Mouse (Mus musculus) heart, embryonic 10.5 days (tissue): ENCODE results near the gene Snhg11. TPM values are rescaled to one million over a fixed set of nuclear protein-coding genes. Genes with fewer than 3 reads are reported as not detected.
"Not testable (repeated sequence)": the region's sequence is repeated elsewhere in the genome, so short reads cannot be mapped to it uniquely, and the experiment has no call there.

ENCODE experiments used
- DNase-seq: peaks from one replicate; pipeline ENCODE4 v3.0.0-alpha.2; 2017; ENCODE audit warnings: low spot score
- H3K27ac ChIP-seq: fragments of 300-500 bp; sonication (generic); 2 replicates; pipeline ENCODE4 v1.5.1; 2016; ENCODE audit warnings: mild to moderate bottlenecking
- H3K27me3 ChIP-seq: fragments of 300-500 bp; sonication (generic); 2 replicates; pipeline ENCODE4 v1.6.1; 2016; ENCODE audit warnings: mild to moderate bottlenecking; ENCODE audit not compliant: poor library complexity, insufficient read depth, severe bottlenecking
- H3K36me3 ChIP-seq: fragments of 300-500 bp; sonication (generic); 2 replicates; pipeline ENCODE4 v1.6.1; 2016; ENCODE audit warnings: mild to moderate bottlenecking, moderate library complexity
- H3K4me1 ChIP-seq: fragments of 300-500 bp; sonication (generic); 2 replicates; pipeline ENCODE4 v1.6.1; 2016; ENCODE audit warnings: mild to moderate bottlenecking
- H3K4me3 ChIP-seq: fragments of 300-500 bp; sonication (generic); 2 replicates; pipeline ENCODE4 v1.5.1; 2016; ENCODE audit warnings: mild to moderate bottlenecking, moderate library complexity
- H3K9me3 ChIP-seq: fragments of 300-500 bp; sonication (generic); 2 replicates; pipeline ENCODE4 v1.6.1; 2016; ENCODE audit warnings: mild to moderate bottlenecking, moderate library complexity
- WGBS: fragments of 180-500 bp; shearing (Covaris S2); methylation state at CpG from one replicate; pipeline ENCODE4 v1.1.7; 2016; 5-methylcytosine and 5-hydroxymethylcytosine counted together
- polyA plus RNA-seq: library from polyadenylated mRNA; unstranded; fragments of >200 nt; fragmentation: Nextera tagmentation; extraction: Ambion mirVana; gene quantifications from 2 replicates; pipeline ENCODE4 v1.2.1, GENCODE M21; 2016

The Snhg11 gene
- polyA plus RNA-seq, 1 experiment from 2014 or later = 6.7 TPM

- no peaks in the 10 kb centered on the region for H3K9me3 ChIP-seq
- DNase-seq = no peak
- 25% methylated on average over 12 of the region's 12 CpGs for WGBS
- no peak overlapping the region for H3K27ac ChIP-seq
- peaks cover 55% of the 10 kb centered on the region for H3K27me3 ChIP-seq
- H3K4me1 ChIP-seq = peaks cover 10% of the 10 kb centered on the region; the same call in 1 of the 2 replicates
- no peaks in the 10 kb centered on the region for H3K36me3 ChIP-seq
- H3K4me3 ChIP-seq = peak overlapping the region; percentile 59
Observed at GRCm38 (mm10) chr2:158376123-158376687, 767 bp downstream of the Snhg11 start.

GRCm38 (mm10) chr2:158376798-158377197, 1.4 kb downstream of the Snhg11 start:
- H3K27me3 ChIP-seq = peaks cover 55% of the 10 kb centered on the region
- no peaks in the 10 kb centered on the region for H3K9me3 ChIP-seq
- H3K27ac ChIP-seq = no peak overlapping the region
- no peak overlapping the region for H3K4me3 ChIP-seq
- H3K4me1 ChIP-seq = peaks cover 10% of the 10 kb centered on the region; the same call in 1 of the 2 replicates
- DNase-seq = no peak
- WGBS = 66% methylated on average over 7 of the region's 7 CpGs
- no peaks in the 10 kb centered on the region for H3K36me3 ChIP-seq

- peaks cover 53% of the 10 kb centered on the region for H3K27me3 ChIP-seq
- no peak for DNase-seq
Observed at GRCm38 (mm10) chr2:158377811-158378210, 2.4 kb downstream of the Snhg11 start.

GRCm38 (mm10) chr2:158379354-158380078, 4.1 kb downstream of the Snhg11 start:
- Histone ChIP-seq H3K27me3 (peaks cover 36% of the 10 kb centered on the region), H3K4me3 (no peak overlapping the region), H3K36me3 (no peaks in the 10 kb centered on the region), H3K27ac (no peak overlapping the region), H3K4me1 (peaks cover 10% of the 10 kb centered on the region; the same call in 1 of the 2 replicates), H3K9me3 (no peaks in the 10 kb centered on the region)
- DNase-seq = no peak
- WGBS = 47% methylated on average over 13 of the region's 13 CpGs

More at GRCm38 (mm10) chr2:158377811-158378210, 2.4 kb downstream of the Snhg11 start:
- H3K9me3 ChIP-seq = no peaks in the 10 kb centered on the region
- no peak overlapping the region for H3K4me3 ChIP-seq
- peaks cover 10% of the 10 kb centered on the region; the same call in 1 of the 2 replicates for H3K4me1 ChIP-seq
- H3K36me3 ChIP-seq = no peaks in the 10 kb centered on the region
- no peak overlapping the region for H3K27ac ChIP-seq
- 83% methylated on average over 1 of the region's 1 CpGs for WGBS

- Histone ChIP-seq H3K4me1 (peaks cover 3% of the 10 kb centered on the region; the same call in 1 of the 2 replicates), H3K4me3 (no peak overlapping the region), H3K36me3 (no peaks in the 10 kb centered on the region), H3K9me3 (no peaks in the 10 kb centered on the region), H3K27ac (no peak overlapping the region), H3K27me3 (no peaks in the 10 kb centered on the region)
- 36% methylated on average over 8 of the region's 8 CpGs for WGBS
- peak; percentile 65 for DNase-seq
Observed at GRCm38 (mm10) chr2:158386072-158386471, 10.6 kb downstream of the Snhg11 start.

GRCm38 (mm10) chr2:158389421-158389820, 14.0 kb downstream of the Snhg11 start:
- Histone ChIP-seq H3K27me3 (no peaks in the 10 kb centered on the region), H3K27ac (no peak overlapping the region), H3K36me3 (no peaks in the 10 kb centered on the region), H3K4me3 (no peak overlapping the region), H3K4me1 (peaks cover 3% of the 10 kb centered on the region; the same call in 1 of the 2 replicates), H3K9me3 (no peaks in the 10 kb centered on the region)
- WGBS = 86% methylated on average over 7 of the region's 7 CpGs
- peak; percentile 55 for DNase-seq

- H3K4me1 ChIP-seq = no peaks in the 10 kb centered on the region
- no peaks in the 10 kb centered on the region for H3K36me3 ChIP-seq
- no peak overlapping the region for H3K4me3 ChIP-seq
- no peaks in the 10 kb centered on the region for H3K27me3 ChIP-seq
- no peaks in the 10 kb centered on the region for H3K9me3 ChIP-seq
- no peak overlapping the region for H3K27ac ChIP-seq
- no peak for DNase-seq
- WGBS = 78% methylated on average over 6 of the region's 6 CpGs
Observed at GRCm38 (mm10) chr2:158396369-158396768, 20.9 kb downstream of the Snhg11 start.

GRCm38 (mm10) chr2:158397140-158397539, 21.7 kb downstream of the Snhg11 start:
- WGBS = 67% methylated on average over 13 of the region's 13 CpGs
- not testable (repeated sequence) for H3K4me3 ChIP-seq, H3K9me3 ChIP-seq, DNase-seq, H3K27ac ChIP-seq, H3K27me3 ChIP-seq, H3K4me1 ChIP-seq, H3K36me3 ChIP-seq

GRCm38 (mm10) chr2:158402915-158403314, 27.5 kb downstream of the Snhg11 start:
- no peak for DNase-seq
- WGBS = 80% methylated on average over 7 of the region's 7 CpGs

GRCm38 (mm10) chr2:158408997-158409594, 33.7 kb downstream of the Snhg11 start:
- Histone ChIP-seq H3K27me3 (no peaks in the 10 kb centered on the region), H3K4me1 (peaks cover 35% of the 10 kb centered on the region), H3K9me3 (no peaks in the 10 kb centered on the region), H3K36me3 (no peaks in the 10 kb centered on the region), H3K4me3 (peak overlapping the region; percentile 92), H3K27ac (peak overlapping the region; percentile 96)
- no peak for DNase-seq
- WGBS = 21% methylated on average over 14 of the region's 14 CpGs

More at GRCm38 (mm10) chr2:158402915-158403314, 27.5 kb downstream of the Snhg11 start:
- Histone ChIP-seq H3K4me1 (no peaks in the 10 kb centered on the region), H3K27ac (no peak overlapping the region), H3K36me3 (no peaks in the 10 kb centered on the region), H3K9me3 (no peaks in the 10 kb centered on the region), H3K4me3 (no peak overlapping the region), H3K27me3 (no peaks in the 10 kb centered on the region)

- no peaks in the 10 kb centered on the region for H3K27me3 ChIP-seq
- peaks cover 35% of the 10 kb centered on the region for H3K4me1 ChIP-seq
- peak; percentile 99 for DNase-seq
- peak within 1 kb of the TSS; percentile 96 for H3K27ac ChIP-seq
- no peaks in the 10 kb centered on the region for H3K9me3 ChIP-seq
- no peaks in the 10 kb centered on the region for H3K36me3 ChIP-seq
- peak within 1 kb of the TSS; percentile 92 for H3K4me3 ChIP-seq
- WGBS = under 1% methylated on average over 46 of the region's 46 CpGs
Observed at GRCm38 (mm10) chr2:158409595-158410021, 34.2 kb downstream of the Snhg11 start, which contains the start of gene Ralgapb. Gene Ralgapb (plus strand): TSS chr2:158409848.

GRCm38 (mm10) chr2:158410022-158411014, 34.9 kb downstream of the Snhg11 start:
- peaks cover 35% of the 10 kb centered on the region for H3K4me1 ChIP-seq
- no peaks in the 10 kb centered on the region for H3K9me3 ChIP-seq
- H3K27me3 ChIP-seq = no peaks in the 10 kb centered on the region
- WGBS = 2% methylated on average over 57 of the region's 67 CpGs
- H3K4me3 ChIP-seq = peak overlapping the region; percentile 92
- DNase-seq = peak; percentile 79
- no peaks in the 10 kb centered on the region for H3K36me3 ChIP-seq
- H3K27ac ChIP-seq = peak overlapping the region; percentile 96
